Mouse (Mus musculus) hindlimb bud, embryonic 11.5 days (tissue): Measurements from ENCODE around the gene Ank3.
A peak's percentile ranks its signal among the peaks of the same experiment; 100 is the strongest.

Experiments used
- DNase-seq: peaks from one replicate; pipeline ENCODE4 v3.0.0-alpha.2; 2012; ENCODE audit warnings: low read depth, low spot score; ENCODE audit errors: extremely low spot score

The Ank3 gene

GRCm38 (mm10) chr10:69571422-69571821 is 172.8 kb downstream of the Ank3 start:
- DNase-seq: no peak

DNA sequence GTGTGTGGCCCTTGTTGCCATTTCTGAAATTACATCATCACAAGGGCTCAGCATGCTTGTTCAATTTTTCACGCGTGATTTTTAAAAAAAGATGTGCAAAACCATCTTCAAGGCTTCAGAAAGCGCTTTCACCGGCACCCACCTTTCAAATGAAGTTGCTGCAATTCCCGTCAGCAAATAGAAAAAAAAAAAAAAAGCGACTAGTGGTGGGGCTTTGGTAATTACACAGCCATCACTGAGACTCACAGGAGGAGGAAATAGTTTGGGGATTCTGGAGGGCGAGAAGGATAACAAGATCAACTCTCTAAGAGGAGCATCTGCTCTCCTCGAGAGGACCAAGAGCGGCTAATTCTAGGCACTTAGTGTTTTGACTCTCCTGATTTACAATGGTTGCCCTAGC is 173.4 kb downstream of the Ank3 start:
- DNase-seq: no peak

GRCm38 (mm10) chr10:69573054-69573453 is 174.5 kb downstream of the Ank3 start:
- DNase-seq: no peak

DNA sequence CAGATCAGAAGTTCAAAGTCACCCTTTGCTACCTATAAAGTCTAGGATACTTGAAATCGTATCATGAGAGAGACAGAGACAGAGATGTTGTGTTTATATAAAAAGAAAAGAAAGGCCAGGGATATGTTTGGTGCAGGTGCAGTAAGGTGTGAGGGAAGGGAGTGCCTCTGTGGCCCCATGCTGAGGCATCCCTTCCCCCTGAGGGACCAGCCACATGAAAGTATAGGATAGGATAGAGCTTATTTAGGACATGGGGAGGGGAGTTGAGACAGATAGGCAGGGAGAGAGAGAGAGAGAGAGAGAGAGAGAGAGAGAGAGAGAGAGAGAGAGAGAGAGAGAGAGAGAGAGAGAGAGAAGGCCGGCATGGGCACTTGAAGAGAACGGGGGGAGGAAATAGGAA is 175.2 kb downstream of the Ank3 start:
- DNase-seq: no peak

GRCm38 (mm10) chr10:69574190-69574663 is 175.7 kb downstream of the Ank3 start:
- DNase-seq: no peak

GRCm38 (mm10) chr10:69574894-69575293 is 176.3 kb downstream of the Ank3 start:
- DNase-seq: no peak

- no peak for DNase-seq
These were observed 176.9 kb downstream of the Ank3 start for GRCm38 (mm10) chr10:69575451-69575850.

GRCm38 (mm10) chr10:69576264-69576663 is 177.7 kb downstream of the Ank3 start:
- no peak for DNase-seq

DNA sequence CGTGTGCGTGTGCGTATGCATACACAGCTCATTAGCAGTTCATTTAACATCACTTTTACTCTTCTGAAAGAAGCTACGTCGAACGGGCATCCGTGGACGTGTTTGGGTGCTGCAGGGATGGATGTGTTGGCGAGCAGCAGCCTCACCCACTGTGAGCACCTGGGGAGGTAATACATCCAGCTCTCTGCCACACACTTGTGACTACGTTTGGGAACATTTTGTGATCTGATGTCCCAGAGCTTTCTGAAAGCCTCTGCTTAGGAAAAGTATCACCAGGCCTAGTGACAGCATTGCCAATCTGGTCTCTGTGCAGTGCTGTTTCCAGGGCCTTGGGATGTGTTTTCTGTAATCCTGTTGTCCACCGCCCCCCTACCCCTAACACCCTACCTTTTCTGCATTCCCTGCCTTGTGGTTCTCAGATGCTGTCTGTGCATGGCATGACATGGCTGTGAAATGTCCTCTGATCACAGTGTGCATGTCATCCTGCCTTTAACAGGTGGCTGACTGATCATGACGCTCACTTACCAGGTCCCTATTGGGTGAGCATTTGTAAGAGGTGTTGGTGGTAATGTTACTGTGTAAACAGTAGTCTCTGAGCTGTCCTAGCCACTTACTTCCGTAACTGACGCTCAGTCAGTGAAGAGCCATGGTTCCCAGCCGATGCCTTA is 178.6 kb downstream of the Ank3 start:
- DNase-seq: no peak

- no peak for DNase-seq
These were observed 179.1 kb downstream of the Ank3 start for GRCm38 (mm10) chr10:69577729-69578061.

- no peak for DNase-seq
These were observed 181.0 kb downstream of the Ank3 start for GRCm38 (mm10) chr10:69579585-69579984.

DNA sequence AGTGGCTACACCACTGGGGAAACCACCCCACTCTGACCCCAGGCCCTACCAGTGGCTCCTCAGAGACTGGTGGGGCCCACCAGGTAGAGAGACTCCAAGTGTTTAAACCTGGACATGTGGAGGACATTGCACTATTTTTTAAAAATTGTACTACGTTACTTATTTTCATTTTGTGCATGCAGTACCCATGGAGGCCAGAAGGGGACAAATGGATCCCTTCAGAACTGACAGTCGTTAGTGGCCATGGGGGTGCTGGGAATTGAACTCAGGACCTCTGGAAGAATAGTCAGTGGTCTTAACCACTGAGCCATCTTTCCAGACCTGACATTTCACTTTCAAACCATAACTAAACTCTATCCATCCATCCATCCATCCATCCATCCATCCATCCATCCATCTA is 183.0 kb downstream of the Ank3 start:
- no peak for DNase-seq

GRCm38 (mm10) chr10:69583874-69584481 is 185.4 kb downstream of the Ank3 start:
- peak; percentile 85 for DNase-seq

- no peak for DNase-seq
These were observed 186.0 kb downstream of the Ank3 start for GRCm38 (mm10) chr10:69584566-69584965.

DNA sequence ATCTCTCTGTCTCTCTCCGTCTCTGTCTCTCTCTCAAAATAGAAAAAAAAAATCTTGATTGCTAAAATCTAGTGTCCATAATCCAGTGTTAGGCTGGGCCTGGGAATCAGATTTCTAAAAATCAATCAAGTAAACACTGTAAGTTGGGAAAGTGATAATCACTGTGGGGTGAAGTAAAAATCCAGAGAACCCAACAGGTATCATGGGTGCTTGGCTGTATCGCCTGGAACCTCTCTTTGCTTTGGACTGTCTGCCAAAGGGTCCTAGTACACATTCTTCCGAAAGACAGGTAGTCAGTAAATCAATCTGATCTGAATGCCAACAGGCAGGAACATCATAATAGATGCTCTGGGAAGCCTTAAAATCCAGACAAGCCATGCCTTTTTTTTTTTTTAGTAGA is 186.7 kb downstream of the Ank3 start:
- DNase-seq: no peak

DNA sequence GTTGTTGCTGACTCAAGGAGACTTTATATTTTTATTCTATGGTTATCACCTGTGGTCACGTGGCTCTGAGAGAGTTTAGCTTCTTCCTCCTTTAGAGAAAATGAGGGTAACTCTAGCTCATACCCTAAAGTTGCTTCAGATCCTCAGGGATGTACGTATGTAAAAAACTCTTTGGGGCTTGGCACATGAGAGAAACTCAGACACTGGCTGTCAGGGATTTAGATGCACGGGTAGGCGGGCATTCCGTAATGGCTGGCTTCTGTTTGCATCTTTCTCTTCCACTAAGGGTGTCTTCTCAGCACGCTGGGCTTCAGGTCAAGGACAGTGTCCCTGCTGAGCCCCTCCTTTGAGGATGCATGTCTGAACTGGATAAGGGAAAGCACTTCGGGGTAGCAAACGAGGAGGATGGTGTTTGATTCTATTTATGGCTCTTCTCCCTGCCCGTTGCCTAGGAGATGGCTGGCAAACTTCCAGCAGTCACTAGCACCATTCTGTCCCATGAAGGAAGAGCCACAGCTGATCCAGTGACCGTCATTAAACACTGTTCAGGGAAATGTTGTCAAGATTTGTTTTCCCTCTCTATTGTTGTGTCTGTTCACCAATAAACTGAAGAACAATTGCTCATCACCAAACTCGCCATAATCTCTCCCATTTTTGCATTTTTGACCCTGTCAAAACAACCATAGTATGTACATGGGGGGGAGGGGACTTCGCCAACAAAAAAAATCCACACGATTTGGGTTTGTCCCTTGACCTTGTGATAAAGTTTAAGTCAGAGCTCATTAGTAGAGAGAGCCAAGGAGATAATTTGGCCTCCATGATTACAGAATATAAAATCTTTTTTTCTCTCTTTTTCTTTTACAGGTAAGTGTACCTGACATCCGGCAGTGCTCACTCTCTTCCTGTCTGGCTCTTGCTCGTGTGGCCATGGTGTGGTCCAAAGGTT is 195.9 kb downstream of the Ank3 start:
- DNase-seq: no peak

GRCm38 (mm10) chr10:69595487-69595886 is 196.9 kb downstream of the Ank3 start:
- DNase-seq: no peak

DNA sequence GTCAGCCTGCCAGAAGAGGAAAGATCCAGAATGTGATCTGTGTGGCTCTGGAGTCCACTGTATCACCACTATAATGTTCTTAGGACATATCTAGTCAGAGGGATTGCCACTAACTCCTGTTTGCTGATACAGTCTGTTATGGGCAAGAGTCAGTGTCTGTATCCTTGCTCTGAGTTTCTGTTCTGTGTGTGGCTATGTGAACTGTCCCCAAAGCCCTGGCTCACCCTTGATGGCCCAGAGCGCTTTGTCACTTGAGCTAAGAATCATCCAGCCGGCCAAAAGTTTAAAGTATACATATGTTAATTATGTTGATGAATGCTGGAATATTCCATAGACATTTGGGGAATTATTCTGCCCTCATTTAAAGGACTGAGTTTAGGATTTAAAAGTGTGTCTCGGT is 202.9 kb downstream of the Ank3 start:
- DNase-seq: no peak

GRCm38 (mm10) chr10:69602711-69603110 is 204.1 kb downstream of the Ank3 start:
- no peak for DNase-seq

- no peak for DNase-seq
These were observed 206.0 kb downstream of the Ank3 start for GRCm38 (mm10) chr10:69604609-69605008.

DNA sequence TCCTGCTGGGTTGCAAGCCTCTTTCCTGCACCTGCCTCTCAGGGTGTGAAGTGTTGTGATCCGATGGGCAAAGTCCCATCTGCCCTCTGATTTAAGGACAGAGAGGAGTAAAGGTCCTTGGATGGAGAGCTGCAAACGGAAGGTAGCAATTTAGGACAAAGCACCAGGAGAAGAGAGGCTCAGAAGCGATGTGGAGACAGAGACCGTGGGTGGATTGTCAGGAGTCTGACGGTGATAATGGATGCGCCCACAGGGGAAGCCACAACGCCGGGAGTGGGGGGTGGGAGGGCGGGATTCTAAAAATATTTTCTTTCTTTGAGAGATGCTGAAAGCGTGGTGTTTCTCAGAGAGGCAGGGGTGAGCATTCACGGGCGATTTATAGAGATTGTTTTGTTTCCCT is 206.6 kb downstream of the Ank3 start:
- no peak for DNase-seq

GRCm38 (mm10) chr10:69607611-69608119 is 209.1 kb downstream of the Ank3 start:
- DNase-seq: no peak
